Mouse (Mus musculus): ENCODE data around the gene Mul1. TPM values are rescaled to one million over a fixed set of nuclear protein-coding genes. Genes with fewer than 3 reads are reported as not detected.

Mul1 gene
- total RNA-seq, 2 experiments from 2014 or later = 70.8 to 72.3 TPM

- no peak for DNase-seq (ENCODE audit: low spot score in 2 of 2)
Measured at GRCm38 (mm10) chr4:138431340-138431739, 3.1 kb upstream of the Mul1 start.

- DNase-seq (ENCODE audit: low spot score in 2 of 2) = no peak
Measured at GRCm38 (mm10) chr4:138440062-138440461, 5.6 kb downstream of the Mul1 start.

DNA sequence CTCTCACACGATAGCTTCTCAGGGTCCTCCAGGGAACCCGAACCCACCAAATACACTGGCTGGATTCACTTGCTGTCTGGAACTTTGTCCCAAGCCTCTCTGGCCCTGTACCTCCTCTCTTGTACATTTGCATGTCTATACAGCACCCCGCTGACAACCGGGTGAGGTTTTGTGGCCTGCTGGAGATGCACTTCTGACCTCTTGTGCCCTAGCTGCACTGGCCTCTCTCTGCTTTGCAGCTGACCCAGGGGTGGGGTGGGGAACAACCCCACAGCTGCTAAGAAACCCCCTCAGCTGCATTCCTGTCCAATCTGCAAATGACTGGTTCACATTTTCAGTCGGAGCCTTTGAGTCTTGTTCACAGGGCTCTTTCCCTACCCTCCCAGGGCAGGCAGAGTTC is 10.5 kb downstream of the Mul1 start:
- no peak for DNase-seq (ENCODE audit: low spot score in 2 of 2)

GRCm38 (mm10) chr4:138446981-138447380 is 12.5 kb downstream of the Mul1 start:
- DNase-seq (ENCODE audit: low spot score in 2 of 2) = no peak

GRCm38 (mm10) chr4:138447387-138447786 is 12.9 kb downstream of the Mul1 start:
- peak; percentile 95 for DNase-seq (ENCODE audit: low spot score in 2 of 2)

DNA sequence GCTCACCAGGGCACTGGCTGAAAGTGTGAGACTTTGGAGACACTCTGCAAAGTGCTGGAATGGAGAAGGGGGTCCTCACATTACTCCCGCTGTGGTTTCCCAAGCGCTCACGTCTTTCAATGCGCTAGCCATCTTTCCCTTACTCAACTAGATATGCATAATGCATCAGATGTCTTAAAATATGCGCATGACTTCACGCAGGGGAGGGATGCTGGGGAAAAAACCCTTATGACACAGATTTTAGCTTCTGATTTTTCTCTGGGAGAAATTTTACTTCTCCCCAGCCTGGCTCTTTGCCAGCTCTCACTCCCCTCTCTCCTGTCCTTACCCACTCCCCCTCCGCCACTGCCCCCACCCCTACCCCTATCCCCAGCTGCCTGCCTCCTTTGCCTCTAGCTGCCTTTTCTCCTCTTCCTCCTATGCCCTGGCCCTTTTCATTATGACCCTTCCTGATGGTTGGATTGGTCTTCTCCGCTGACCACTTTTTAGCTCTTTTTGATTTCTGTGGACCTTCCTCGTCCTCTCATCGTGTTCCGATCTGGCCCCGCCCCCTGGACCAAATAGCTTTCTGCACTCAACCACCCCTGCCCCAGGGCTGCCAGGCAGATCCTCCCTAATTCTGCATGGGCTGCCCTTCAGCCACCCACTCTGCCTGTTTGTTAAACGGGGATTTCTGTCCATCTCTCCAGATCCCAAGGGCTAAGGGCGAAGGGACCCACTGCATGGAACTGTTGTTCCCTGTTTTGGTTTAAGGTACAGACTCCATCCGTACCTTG is 13.5 kb downstream of the Mul1 start:
- DNase-seq (ENCODE audit: low spot score in 2 of 2) = no peak

DNA sequence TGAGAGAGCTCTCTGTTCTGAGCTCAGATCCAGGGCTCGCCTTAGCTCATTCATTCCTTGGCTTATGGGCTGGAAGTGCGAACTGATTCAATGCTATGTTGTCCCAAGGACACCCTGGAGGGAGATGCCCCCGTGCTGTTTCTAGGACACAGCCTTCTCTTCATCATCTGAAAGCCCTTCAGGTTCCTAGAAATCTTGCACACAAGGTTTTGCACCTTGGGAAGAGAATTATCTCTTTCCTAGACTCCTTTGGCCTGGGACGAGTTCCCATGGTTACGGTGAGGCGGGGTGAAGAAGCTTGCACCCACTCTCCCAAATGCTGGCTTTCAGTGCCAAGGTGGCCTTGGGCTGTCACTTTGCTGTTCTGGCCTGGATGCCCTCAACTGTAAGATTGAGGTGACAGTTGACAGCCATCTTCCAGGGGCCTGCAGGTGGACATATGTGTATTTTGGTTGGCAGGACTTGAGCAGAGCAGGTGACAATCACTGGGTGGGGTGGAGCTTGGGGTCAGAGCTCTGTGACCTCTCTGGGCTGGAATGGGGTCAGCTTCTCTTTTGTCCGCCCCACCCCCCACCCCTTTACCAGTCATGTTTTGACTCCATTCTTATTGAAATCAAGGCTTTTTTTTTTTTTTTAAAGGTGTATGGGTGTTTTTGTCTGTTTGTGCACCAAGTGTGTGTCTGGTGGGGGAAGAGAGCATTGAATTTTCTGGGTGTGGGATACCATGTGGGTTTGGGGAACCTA is 14.6 kb downstream of the Mul1 start:
- no peak for DNase-seq (ENCODE audit: low spot score in 2 of 2)

- no peak for DNase-seq (ENCODE audit: low spot score in 2 of 2)
Measured at GRCm38 (mm10) chr4:138449636-138450314, 15.3 kb downstream of the Mul1 start.

DNA sequence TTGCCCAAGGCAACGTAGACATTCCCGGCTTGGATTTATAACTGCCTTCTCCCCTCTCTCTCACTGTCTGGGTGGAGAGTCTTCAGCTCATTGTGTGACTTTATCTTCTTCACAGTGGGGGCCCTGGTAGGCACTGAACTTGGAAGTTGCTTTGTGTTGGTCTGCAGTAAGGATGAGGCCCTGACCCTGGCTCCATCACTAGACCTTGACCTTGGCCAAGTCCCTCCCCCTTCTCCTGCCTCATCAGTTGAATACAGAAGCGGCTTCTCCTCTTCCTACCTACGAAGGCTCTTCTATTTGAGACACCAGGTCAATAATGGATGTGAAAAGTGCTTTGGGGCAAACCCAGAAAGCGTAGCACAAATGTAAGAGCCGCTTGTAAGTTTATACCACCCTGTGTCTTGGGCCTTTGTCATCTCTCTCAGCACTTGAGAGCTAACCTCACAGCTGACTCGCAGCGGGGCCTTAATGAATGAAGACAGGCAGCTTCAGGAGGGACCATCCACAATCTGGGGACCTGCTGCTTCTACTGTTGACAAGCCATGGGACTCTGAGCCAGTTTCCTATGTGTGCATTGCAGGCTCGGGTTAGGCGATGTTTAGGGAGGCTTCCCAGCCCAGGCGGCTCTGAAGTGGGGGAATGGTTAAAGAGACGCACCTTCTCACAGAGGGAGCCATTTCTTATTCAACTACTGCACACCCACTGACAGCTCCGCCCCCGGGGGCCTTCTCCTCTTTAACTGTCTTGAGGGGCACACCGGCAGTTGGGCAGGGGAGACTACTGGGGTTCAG is 18.0 kb downstream of the Mul1 start:
- no peak for DNase-seq (ENCODE audit: low spot score in 2 of 2)

DNA sequence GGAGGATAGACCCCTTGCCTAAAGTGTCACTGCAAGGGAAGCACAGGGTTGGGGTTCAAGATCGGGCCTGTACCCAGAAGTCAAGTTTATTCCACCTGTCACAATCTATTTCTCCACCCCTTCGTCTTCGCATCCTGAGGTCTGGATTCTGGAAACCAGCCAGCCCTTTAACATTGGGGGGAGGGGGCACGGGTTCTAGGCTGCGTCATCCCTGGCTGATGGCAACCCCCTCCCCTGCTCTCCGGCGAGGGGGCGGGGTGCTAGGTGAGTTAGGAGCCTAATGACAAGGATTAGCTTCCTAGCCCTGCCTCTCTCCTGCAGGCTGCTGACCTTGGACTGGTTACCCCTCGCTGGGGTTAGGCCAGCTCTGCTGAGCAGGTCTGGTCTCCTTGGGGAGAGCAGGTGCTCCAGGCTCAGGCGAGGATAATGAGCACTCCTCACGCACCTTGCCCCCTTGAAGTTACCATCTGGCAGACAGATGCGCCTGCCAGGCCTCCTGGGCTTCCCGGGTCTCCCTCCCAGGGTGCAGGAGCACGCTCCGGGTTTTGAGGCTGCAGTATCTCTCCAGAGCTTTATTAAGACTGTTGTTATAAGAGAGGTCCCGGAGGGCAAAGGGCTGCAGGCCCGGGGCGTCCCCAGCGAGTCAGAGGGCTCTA is 18.8 kb downstream of the Mul1 start:
- DNase-seq (ENCODE audit: low spot score in 2 of 2) = no peak

DNA sequence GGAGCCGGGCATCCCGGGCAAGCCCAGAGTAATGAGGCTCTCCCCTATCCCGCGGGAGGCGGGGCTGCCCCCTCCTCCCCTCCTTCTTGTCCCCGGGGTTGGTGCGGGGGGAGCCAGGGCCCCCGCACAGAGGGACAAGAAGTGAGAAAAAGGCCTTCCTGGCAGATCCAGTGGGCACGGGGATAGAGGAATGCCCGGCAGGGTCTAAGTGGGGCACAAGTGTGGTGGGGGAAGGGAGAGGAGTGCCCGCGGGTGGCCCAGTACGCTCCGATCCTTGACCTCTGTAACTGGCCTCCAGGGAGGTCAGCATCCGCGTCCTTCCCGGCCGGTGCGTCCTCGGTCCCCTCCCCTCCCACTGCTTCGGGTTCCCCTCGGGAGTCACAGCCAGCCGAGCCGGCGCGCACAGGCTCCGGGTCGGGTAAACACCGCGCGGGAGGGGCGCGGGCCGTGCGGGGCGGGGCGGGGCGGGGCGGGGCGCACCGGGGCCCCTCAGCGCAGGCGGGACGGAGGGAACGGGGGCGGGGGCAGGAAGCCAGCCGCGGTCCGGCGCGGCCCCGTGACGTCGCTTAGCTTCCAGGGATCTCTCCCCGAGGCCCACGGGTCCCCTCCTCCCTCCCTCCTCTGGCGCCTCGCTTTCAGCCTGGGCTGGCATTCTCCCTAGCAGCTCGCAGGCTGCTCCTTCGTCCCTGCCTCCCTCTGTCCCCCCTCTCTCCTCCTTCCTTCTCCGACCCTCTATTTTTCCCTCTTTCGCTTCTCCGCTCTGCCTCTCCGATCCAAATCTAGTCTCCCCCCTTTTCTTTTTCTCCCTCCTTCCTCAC is 19.5 kb downstream of the Mul1 start, which contains the start of gene Camk2n1:
Gene Camk2n1, plus strand, starts transcription at position 562 of the 818 bp plus-strand sequence.
- peak; percentile 84 to 90 for DNase-seq (ENCODE audit: low spot score in 2 of 2)

DNA sequence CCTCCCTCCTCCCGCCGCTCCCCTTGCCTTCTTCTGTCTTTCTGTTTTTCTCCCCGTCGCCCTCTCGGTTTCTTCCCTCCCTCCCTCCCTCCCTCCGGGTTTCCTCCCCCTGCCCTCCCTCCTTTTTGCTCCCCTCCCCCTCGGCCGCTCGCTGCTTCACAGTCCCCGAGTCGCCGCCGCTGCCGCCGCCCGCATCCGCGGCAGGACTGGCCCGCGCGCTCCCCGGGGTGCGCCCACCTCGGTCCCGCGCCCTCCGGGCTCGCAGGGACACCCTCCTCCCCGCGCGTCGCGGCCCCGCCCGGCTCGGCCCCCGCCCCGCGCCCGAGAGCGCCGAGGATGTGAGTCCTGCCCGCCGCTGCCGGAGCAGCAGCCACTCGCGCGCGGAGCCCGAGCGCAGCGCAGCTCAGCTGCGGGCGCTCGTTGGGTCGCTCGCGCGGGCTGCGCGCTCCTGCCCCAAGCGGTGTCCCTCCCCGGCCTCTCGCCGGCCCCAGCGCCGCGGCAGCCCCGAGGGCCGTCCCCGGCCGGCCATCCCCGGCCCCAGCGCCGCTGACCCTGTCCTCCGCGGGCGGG is 20.2 kb downstream of the Mul1 start:
- DNase-seq (ENCODE audit: low spot score in 2 of 2) = peak; percentile 76 to 83

DNA sequence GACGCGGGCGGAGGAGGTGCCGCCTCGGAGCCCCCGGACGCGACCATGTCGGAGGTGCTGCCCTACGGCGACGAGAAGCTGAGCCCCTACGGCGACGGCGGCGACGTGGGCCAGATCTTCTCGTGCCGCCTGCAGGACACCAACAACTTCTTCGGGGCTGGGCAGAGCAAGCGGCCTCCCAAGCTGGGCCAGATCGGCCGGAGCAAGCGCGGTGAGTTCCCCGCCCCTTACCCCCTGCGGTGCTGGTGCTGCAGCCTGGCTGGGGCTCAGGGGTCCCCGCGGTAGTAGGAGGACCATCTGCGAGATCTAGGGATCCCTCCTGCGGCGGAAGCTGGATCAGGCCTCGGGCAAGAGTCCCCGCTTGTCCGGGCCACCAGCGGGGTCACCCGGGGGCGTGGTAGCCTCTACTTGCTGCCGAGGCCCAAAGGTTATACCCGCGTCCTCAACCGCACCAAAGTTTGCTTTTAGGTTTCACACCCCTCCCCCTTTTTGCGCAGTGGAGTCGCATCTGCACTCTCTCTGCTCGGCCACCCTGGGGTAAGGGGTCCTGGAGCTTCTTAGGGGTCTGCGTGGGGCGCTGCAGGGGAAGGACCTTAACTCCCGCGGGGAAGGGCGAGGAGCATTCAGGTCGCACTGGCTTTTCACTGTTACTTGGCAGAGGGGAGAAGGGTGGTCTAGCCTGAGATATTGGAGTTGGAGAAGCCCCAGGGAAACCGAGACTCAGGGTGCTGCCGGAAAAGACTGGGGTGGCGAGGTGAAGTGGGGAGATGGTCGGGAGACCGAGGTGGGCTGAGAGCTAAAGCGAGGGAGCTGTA is 20.9 kb downstream of the Mul1 start:
- no peak for DNase-seq (ENCODE audit: low spot score in 2 of 2)

GRCm38 (mm10) chr4:138455956-138456341 is 21.5 kb downstream of the Mul1 start:
- no peak for DNase-seq (ENCODE audit: low spot score in 2 of 2)

- DNase-seq (ENCODE audit: low spot score in 2 of 2) = no peak
Measured at GRCm38 (mm10) chr4:138456536-138456935, 22.1 kb downstream of the Mul1 start.

DNA sequence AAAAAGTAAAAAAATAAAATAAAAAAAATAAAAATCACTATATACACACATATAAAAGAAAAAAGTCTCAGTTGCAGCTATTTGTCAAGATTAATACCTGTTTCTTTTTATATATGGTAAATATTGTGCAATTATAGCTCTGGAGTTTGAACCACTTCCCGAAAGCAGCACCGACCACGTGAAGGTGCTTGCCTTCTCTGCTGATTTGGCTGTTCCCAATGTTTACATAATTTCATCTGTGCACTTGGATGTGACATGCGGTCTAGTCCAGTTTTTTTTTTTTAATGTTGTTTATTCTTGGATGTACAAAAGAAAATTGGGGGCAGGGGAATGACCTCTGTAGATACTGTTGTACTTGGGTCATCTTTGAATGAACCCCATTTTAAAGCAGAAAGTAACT is 22.6 kb downstream of the Mul1 start:
- no peak for DNase-seq (ENCODE audit: low spot score in 2 of 2)

- no peak for DNase-seq (ENCODE audit: low spot score in 2 of 2)
Measured at GRCm38 (mm10) chr4:138458171-138458570, 23.7 kb downstream of the Mul1 start.

DNA sequence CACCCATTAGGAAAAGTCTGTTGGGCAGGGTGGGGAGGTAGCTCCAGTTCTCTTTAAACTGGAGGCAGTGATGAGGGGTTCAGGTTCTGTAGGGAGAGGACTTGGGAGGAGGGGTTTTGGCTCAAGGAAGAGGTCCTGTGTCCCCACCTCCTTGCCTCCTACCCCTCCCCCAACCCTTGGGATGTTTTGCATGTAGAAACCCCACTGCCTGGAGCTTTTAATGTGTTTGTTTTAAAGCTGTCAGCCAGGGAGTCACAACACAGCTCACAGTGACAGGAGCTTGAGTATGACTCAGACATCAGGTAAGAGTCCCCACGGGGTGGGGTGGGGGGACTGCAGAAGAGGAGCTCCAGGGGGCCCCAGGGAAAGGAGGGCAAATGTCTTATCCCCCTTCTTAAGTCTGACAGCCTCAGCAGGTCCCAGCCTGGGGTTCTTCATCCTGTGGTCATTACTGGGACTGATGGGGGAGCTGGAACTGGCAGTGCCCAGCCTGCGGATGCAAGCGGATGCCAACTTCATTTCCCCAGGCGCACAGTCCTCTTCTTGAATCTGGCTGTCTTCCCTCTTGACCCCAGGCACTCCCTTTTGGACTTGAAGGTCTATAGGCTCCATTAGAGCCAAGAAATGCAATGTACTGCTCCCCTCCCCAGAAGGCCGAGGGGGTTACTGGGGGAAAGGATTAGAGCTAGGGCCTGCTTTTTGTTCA is 24.4 kb downstream of the Mul1 start:
- no peak for DNase-seq (ENCODE audit: low spot score in 2 of 2)

Measured in left cerebral cortex, adult 18-20 months (tissue).